Mouse (Mus musculus) liver, adult 2 months (tissue): ENCODE results near the gene Gatd1. TPM values are rescaled to one million over a fixed set of nuclear protein-coding genes. Genes with fewer than 3 reads are reported as not detected.

Experiments used
- DNase-seq: peaks from one replicate; pipeline ENCODE4 v3.0.0-alpha.2; 2011; ENCODE audit warnings: low read depth, low spot score; ENCODE audit errors: extremely low read depth
- H3K27ac ChIP-seq: fragments of 200-500 bp; replicated peaks from 2 replicates; pipeline ENCODE4 v1.5.1; 2012; ENCODE audit warnings: low read depth, mild to moderate bottlenecking, control low read depth, inconsistent platforms, low read length; ENCODE audit not compliant: insufficient read depth
- H3K27me3 ChIP-seq: fragments of 200-500 bp; 2 replicates; pipeline ENCODE4 v1.6.1; 2012; ENCODE audit warnings: mild to moderate bottlenecking, moderate library complexity, low read length, inconsistent platforms; ENCODE audit not compliant: control insufficient read depth, insufficient read depth
- H3K36me3 ChIP-seq: fragments of 200-500 bp; 2 replicates; pipeline ENCODE4 v1.6.1; 2012; ENCODE audit warnings: low read length, inconsistent platforms; ENCODE audit not compliant: control insufficient read depth, insufficient read depth
- H3K4me1 ChIP-seq: fragments of 200-500 bp; 2 replicates; pipeline ENCODE4 v1.6.1; 2011; ENCODE audit warnings: low read length; ENCODE audit not compliant: control insufficient read depth, insufficient read depth
- H3K4me3 ChIP-seq: fragments of 200-500 bp; 2 replicates; pipeline ENCODE4 v1.5.1; 2011; ENCODE audit warnings: low read depth, mild to moderate bottlenecking, control low read depth, low read length, moderate library complexity; ENCODE audit not compliant: insufficient read depth
- H3K79me2 ChIP-seq: fragments of 200-500 bp; 2 replicates; pipeline ENCODE4 v1.6.1; 2012; ENCODE audit warnings: inconsistent platforms, mild to moderate bottlenecking, low read length, moderate library complexity; ENCODE audit not compliant: control insufficient read depth, insufficient read depth
- H3K9ac ChIP-seq: fragments of 200-500 bp; 2 replicates; pipeline ENCODE4 v1.6.1; 2012; ENCODE audit warnings: low read depth, mild to moderate bottlenecking, control low read depth, inconsistent platforms, low read length
- CTCF ChIP-seq: fragments of 200-500 bp; IDR thresholded peaks from 2 replicates; pipeline ENCODE4 v1.5.1; 2011; ENCODE audit warnings: low read depth, low read length, control low read depth
- POLR2A ChIP-seq: fragments of 200-500 bp; IDR thresholded peaks from 2 replicates; pipeline ENCODE4 v1.6.1; 2011; ENCODE audit warnings: low read length, control low read depth; ENCODE audit not compliant: insufficient read depth; ENCODE audit errors: extremely low read depth
- WGBS: fragments of 180-500 bp; shearing (Covaris S2); methylation state at CpG from one replicate; pipeline ENCODE4 v1.1.7; 2018; 5-methylcytosine and 5-hydroxymethylcytosine counted together
- polyA plus RNA-seq: library from polyadenylated mRNA; depleted of rRNA; stranded (reverse); fragments of >200 nt; gene quantifications from 2 replicates; pipeline ENCODE4 v1.2.3, GENCODE M21; 2012
- total RNA-seq: library from RNA; depleted of rRNA; stranded (reverse); fragments of >200 nt; gene quantifications from 2 replicates; pipeline ENCODE4 v1.2.3, GENCODE M21; 2014

The Gatd1 gene
- total and polyA plus RNA-seq, 2 experiments: 15.1 to 36.2 TPM

DNA sequence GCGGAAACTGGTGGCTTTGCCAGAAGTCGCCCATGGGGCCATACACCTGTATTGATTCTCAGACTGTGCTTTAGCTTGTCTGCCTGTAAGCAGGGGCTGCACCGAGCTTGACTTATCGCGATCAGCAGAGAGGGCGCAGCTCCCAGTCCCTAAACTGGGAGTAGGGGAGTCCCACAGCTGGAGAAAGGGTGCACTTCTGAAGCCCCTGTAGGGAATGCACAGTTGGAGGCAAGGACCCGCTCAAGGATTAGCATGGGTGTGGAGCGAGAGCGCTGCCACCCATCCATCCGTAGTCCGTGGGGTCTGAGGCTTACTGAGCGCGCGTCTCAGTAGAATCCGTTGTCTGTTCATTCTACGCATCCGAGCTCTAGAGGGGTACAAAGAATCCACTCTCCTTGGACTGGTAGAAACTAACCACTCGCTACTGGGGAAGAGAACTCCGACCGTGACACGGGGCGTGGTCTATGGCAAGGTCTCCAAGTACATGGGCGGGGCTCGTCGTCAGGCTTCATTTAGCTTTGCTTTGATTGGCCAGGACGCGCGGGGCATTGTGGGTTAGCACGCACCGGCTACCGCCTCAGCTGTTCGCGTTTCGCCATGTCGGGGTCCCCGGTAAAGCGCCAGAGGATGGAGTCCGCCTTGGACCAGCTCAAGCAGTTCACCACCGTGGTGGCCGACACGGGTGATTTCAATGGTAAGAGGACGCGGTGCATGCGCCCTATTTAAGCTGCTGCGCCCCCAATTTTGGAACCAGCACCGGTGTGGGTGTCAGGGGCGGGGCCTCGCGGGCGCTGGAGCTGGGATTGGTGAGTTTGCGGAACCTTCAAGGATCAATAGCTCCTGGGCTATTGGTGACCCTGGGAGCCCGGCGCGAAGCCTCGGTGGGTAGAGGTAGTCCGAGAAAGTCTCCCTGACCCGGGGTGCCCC lies 22.0 kb downstream of the Gatd1 start, which contains the start of gene Taldo1:
Gene Taldo1, plus strand, starts transcription at position 575 of the 927 bp plus-strand sequence.
- H3K36me3 ChIP-seq: peaks cover 6% of the 10 kb centered on the region; the same call in 1 of the 2 replicates
- DNase-seq: peak; percentile 88
- peak within 1 kb of the TSS; percentile 73 for H3K27ac ChIP-seq
- H3K4me3 ChIP-seq: peak within 1 kb of the TSS; percentile 80
- H3K9ac ChIP-seq: peak within 1 kb of the TSS; percentile 77
- H3K79me2 ChIP-seq: peaks cover 9% of the 10 kb centered on the region; the same call in 1 of the 2 replicates
- TF ChIP-seq CTCF: no peak
- TF ChIP-seq POLR2A: 0 out of 2 replicates have a peak, but pooled peaks have one; percentile 41
- no peaks in the 10 kb centered on the region for H3K27me3 ChIP-seq
- peaks cover 12% of the 10 kb centered on the region for H3K4me1 ChIP-seq
- WGBS: under 1% methylated on average over 57 of the region's 57 CpGs

DNA sequence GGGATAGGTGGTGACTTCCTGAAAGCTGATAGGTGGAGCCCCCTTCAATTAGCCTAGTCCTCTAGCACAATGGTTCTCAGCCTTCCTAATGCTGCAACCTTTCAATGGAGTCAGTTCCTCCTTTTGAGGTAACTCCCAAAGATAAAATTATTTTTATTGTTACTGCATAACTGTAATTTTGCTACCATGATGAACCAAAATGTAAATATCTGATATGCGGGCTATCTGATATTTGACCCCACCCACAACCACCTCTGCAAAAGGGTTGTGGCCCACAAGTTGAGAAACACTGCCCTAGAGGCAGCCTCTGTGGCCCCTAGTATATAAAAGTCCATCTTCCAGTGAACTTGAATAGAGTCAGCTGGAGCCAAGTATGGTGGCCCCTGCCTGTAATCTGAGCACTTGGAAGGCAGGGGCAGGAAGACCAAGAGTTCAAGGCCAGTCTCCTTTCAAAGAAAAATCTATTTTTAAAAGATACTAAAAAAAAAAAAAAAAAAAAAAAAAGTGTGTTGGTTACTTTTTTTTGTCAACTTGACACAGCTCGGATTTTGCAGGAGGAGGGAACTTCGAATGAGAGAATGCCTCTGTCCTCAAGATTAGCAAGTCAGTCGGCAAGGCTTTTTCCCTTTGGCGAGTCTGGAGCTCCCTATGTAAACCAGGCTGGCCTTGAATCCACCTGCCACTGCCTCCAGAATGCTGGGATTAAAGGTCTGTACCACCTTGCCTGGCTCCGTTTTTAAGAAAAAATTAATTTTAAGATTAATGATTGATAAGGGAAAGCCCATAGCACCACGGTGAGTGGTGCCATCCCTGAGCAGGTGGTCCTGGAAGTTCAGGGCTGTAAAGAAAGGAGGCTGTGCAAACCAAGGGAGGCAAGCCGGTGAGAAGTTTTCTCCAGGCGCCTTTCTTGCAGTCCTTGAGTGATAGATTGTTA lies 23.3 kb downstream of the Gatd1 start:
- TF ChIP-seq POLR2A (no peak), CTCF (no peak)
- Histone ChIP-seq H3K4me1 (peaks cover 12% of the 10 kb centered on the region), H3K9ac (no peak overlapping the region)

DNA sequence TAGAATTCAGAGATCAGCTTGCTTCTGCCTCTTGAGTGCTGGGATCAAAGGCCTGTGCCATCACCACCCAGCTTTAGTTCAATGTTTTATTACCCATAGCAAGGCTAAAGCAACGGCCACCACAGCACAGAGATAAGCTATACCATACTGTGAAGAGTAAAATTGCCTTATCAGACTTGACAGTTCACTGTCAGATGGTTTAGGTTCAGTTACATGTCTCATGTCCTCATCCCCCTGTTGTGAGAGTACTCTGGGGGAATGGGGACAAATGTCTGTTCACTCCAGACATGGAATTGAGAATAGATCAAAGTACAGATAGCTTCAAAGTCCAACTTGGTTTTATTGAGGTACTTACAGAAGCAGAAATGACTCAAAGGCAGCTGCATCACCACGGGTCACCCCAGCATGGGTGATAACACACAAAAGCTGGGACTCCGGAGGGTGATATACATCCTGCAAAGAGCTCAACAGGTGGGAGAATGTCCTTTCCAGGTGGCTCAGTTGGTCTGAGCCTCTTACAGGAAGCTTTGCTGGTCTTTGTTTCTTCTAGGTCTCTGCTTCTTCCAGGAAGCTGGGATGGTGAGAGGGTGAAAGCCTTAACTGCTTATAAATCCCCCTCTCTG lies 25.3 kb downstream of the Gatd1 start:
- H3K27ac ChIP-seq: no peak overlapping the region
- H3K9ac ChIP-seq: no peak overlapping the region

More for the DNA sequence above, 23.3 kb downstream of the Gatd1 start:
- Histone ChIP-seq H3K4me3 (no peak overlapping the region), H3K27me3 (no peaks in the 10 kb centered on the region), H3K36me3 (no peaks in the 10 kb centered on the region), H3K27ac (no peak overlapping the region), H3K79me2 (peaks cover 9% of the 10 kb centered on the region; the same call in 1 of the 2 replicates)
- WGBS: 49% methylated on average over 9 of the region's 9 CpGs
- no peak for DNase-seq

DNA sequence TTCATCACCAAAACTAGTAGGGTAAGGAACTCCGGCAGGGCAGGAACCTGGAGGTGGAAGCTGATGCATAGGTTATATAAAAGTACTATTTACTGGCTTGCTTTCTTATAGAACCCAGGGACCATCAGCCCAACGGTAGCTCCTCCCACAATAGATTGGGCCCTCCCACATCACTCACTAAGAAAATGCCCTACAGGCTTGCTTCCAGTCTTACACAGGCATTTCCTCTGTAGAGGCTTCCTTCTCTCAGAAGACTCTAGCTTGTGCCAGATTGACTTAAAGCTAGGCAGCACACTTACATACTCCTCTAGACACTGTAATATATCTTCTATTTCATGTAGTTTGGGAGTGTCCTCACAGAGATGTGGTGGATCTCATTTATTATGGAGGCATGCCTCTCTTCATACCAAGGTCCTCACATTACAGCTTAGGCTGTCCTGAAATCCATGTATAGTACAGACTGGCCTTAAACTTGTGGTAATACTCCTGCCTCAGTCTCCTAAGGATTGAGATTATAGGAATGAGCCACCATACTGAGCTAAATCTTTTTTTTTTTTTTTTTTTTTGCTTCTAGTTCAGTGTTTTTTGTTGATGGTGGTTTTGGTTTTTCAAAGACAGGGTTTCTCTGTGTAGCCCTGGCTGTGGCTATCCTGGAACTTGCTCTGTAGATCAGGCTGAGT lies 26.0 kb downstream of the Gatd1 start:
- 53% methylated on average over 2 of the region's 2 CpGs for WGBS
- H3K79me2 ChIP-seq: peaks cover 5% of the 10 kb centered on the region; the same call in 1 of the 2 replicates
- H3K27ac ChIP-seq: no peak overlapping the region
- H3K9ac ChIP-seq: no peak overlapping the region
- no peaks in the 10 kb centered on the region for H3K27me3 ChIP-seq
- no peak overlapping the region for H3K4me3 ChIP-seq
- peaks cover 9% of the 10 kb centered on the region for H3K4me1 ChIP-seq
- H3K36me3 ChIP-seq: no peaks in the 10 kb centered on the region
- no peak for DNase-seq
- TF ChIP-seq POLR2A (no peak), CTCF (no peak)

More for the DNA sequence above, 25.3 kb downstream of the Gatd1 start:
- Histone ChIP-seq H3K27me3 (no peaks in the 10 kb centered on the region), H3K79me2 (peaks cover 5% of the 10 kb centered on the region; the same call in 1 of the 2 replicates), H3K4me3 (no peak overlapping the region), H3K4me1 (peaks cover 12% of the 10 kb centered on the region), H3K36me3 (no peaks in the 10 kb centered on the region)
- no peak for DNase-seq
- TF ChIP-seq CTCF: no peak
- TF ChIP-seq POLR2A: no peak
- WGBS: 55% methylated on average over 3 of the region's 3 CpGs
